Mouse (Mus musculus): Measurements from ENCODE around the gene Kiz. TPM values are rescaled to one million over a fixed set of nuclear protein-coding genes. Genes with fewer than 3 reads are reported as not detected.

Kiz gene
- 22.1 and 24.5 TPM in 2 replicates for polyA plus RNA-seq (2015; fragmentation: Nextera tagmentation; extraction: Ambion mirVana)

- Histone ChIP-seq H3K4me1 (replicated peaks) (peaks cover 11% of the 10 kb centered on the region; the same call in 1 of the 2 replicates), H3K9ac (peak within 1 kb of the TSS; percentile 57), H3K4me3 (peak within 1 kb of the TSS; percentile 52), H3K9me3 (no peaks in the 10 kb centered on the region), H3K27me3 (no peaks in the 10 kb centered on the region; the same call in 1 of the 2 replicates), H3K36me3 (no peaks in the 10 kb centered on the region), H3K27ac (replicated peaks) (peak within 1 kb of the TSS; percentile 75), H3K4me2 (peak within 1 kb of the TSS; percentile 79)
- peak; percentile 99 for ATAC-seq (ENCODE audit: low FRiP score, low read depth)
- under 1% methylated on average over 32 of the region's 32 CpGs for WGBS
Observed at GRCm38 (mm10) chr2:146855599-146856039, at the start of gene Kiz. Gene Kiz (plus strand): TSS chr2:146855864.

GRCm38 (mm10) chr2:146809706-146810256 is 45.9 kb upstream of the Kiz start:
- Histone ChIP-seq H3K36me3 (no peaks in the 10 kb centered on the region), H3K9ac (no peak overlapping the region), H3K4me1 (replicated peaks) (no peaks in the 10 kb centered on the region), H3K4me3 (no peak overlapping the region), H3K27me3 (no peaks in the 10 kb centered on the region; the same call in 1 of the 2 replicates), H3K27ac (replicated peaks) (no peak overlapping the region), H3K4me2 (no peak overlapping the region), H3K9me3 (no peaks in the 10 kb centered on the region)
- peak; percentile 42; the same call in 1 of the 2 replicates for ATAC-seq (ENCODE audit: low FRiP score, low read depth)
- 67% methylated on average over 7 of the region's 7 CpGs for WGBS

- no peak overlapping the region for H3K27ac ChIP-seq (replicated peaks)
- no peak overlapping the region for H3K4me3 ChIP-seq
- no peaks in the 10 kb centered on the region for H3K36me3 ChIP-seq
- no peaks in the 10 kb centered on the region; the same call in 1 of the 2 replicates for H3K27me3 ChIP-seq
- peak overlapping the region; percentile 30; the same call in 1 of the 2 replicates for H3K4me2 ChIP-seq
- WGBS = 45% methylated on average over 13 of the region's 13 CpGs
- peak; percentile 45; the same call in 1 of the 2 replicates for ATAC-seq (ENCODE audit: low FRiP score, low read depth)
- H3K9ac ChIP-seq = no peak overlapping the region
- H3K9me3 ChIP-seq = no peaks in the 10 kb centered on the region
- no peaks in the 10 kb centered on the region for H3K4me1 ChIP-seq (replicated peaks)
Observed at GRCm38 (mm10) chr2:146810695-146811094, 45.0 kb upstream of the Kiz start.

- Histone ChIP-seq H3K9me3 (no peaks in the 10 kb centered on the region), H3K4me2 (no peak overlapping the region), H3K4me3 (no peak overlapping the region), H3K27ac (replicated peaks) (no peak overlapping the region), H3K36me3 (no peaks in the 10 kb centered on the region), H3K9ac (no peak overlapping the region), H3K27me3 (no peaks in the 10 kb centered on the region; the same call in 1 of the 2 replicates), H3K4me1 (replicated peaks) (no peaks in the 10 kb centered on the region)
- ATAC-seq (ENCODE audit: low FRiP score, low read depth) = no peak
- 87% methylated on average over 7 of the region's 7 CpGs for WGBS
Observed at GRCm38 (mm10) chr2:146814978-146815377, 40.7 kb upstream of the Kiz start.

GRCm38 (mm10) chr2:146819065-146819464 is 36.6 kb upstream of the Kiz start:
- WGBS = 88% methylated on average over 4 of the region's 4 CpGs
- H3K36me3 ChIP-seq = no peaks in the 10 kb centered on the region
- H3K27ac ChIP-seq (replicated peaks) = no peak overlapping the region
- H3K9me3 ChIP-seq = no peaks in the 10 kb centered on the region
- no peak overlapping the region for H3K4me3 ChIP-seq
- H3K4me1 ChIP-seq (replicated peaks) = peaks cover 6% of the 10 kb centered on the region
- H3K9ac ChIP-seq = no peak overlapping the region
- H3K4me2 ChIP-seq = no peak overlapping the region
- ATAC-seq (ENCODE audit: low FRiP score, low read depth) = no peak
- no peaks in the 10 kb centered on the region; the same call in 1 of the 2 replicates for H3K27me3 ChIP-seq

- 22% methylated on average over 11 of the region's 11 CpGs for WGBS
- no peaks in the 10 kb centered on the region for H3K36me3 ChIP-seq
- no peaks in the 10 kb centered on the region for H3K9me3 ChIP-seq
- H3K27ac ChIP-seq (replicated peaks) = peak overlapping the region; percentile 44; the same call in 1 of the 2 replicates
- peak overlapping the region; percentile 25 for H3K4me2 ChIP-seq
- peaks cover 15% of the 10 kb centered on the region; the same call in 1 of the 2 replicates for H3K27me3 ChIP-seq
- no peak overlapping the region for H3K4me3 ChIP-seq
- peaks cover 6% of the 10 kb centered on the region for H3K4me1 ChIP-seq (replicated peaks)
- H3K9ac ChIP-seq = no peak overlapping the region
- ATAC-seq (ENCODE audit: low FRiP score, low read depth) = no peak
Observed at GRCm38 (mm10) chr2:146823483-146823951, 32.1 kb upstream of the Kiz start.

GRCm38 (mm10) chr2:146824043-146824442 is 31.6 kb upstream of the Kiz start:
- WGBS = 28% methylated on average over 8 of the region's 8 CpGs
- Histone ChIP-seq H3K4me1 (replicated peaks) (peaks cover 6% of the 10 kb centered on the region), H3K36me3 (no peaks in the 10 kb centered on the region), H3K27ac (replicated peaks) (no peak overlapping the region), H3K9ac (no peak overlapping the region), H3K4me2 (peak overlapping the region; percentile 25), H3K4me3 (no peak overlapping the region), H3K9me3 (no peaks in the 10 kb centered on the region), H3K27me3 (peaks cover 19% of the 10 kb centered on the region)
- no peak for ATAC-seq (ENCODE audit: low FRiP score, low read depth)

- Histone ChIP-seq H3K9me3 (no peaks in the 10 kb centered on the region), H3K4me3 (no peak overlapping the region), H3K36me3 (no peaks in the 10 kb centered on the region), H3K27me3 (peaks cover 48% of the 10 kb centered on the region), H3K4me1 (replicated peaks) (peaks cover 6% of the 10 kb centered on the region), H3K4me2 (no peak overlapping the region), H3K9ac (no peak overlapping the region), H3K27ac (replicated peaks) (no peak overlapping the region)
- WGBS = 90% methylated on average over 4 of the region's 4 CpGs
- no peak for ATAC-seq (ENCODE audit: low FRiP score, low read depth)
Observed at GRCm38 (mm10) chr2:146828006-146828405, 27.7 kb upstream of the Kiz start.

GRCm38 (mm10) chr2:146833222-146834063 is 22.2 kb upstream of the Kiz start:
- peak overlapping the region; percentile 45 for H3K4me2 ChIP-seq
- no peaks in the 10 kb centered on the region for H3K36me3 ChIP-seq
- H3K4me1 ChIP-seq (replicated peaks) = peaks cover 17% of the 10 kb centered on the region
- no peak overlapping the region for H3K9ac ChIP-seq
- peak overlapping the region; percentile 67 for H3K27ac ChIP-seq (replicated peaks)
- no peaks in the 10 kb centered on the region for H3K9me3 ChIP-seq
- H3K4me3 ChIP-seq = peak overlapping the region; percentile 25
- no peak for ATAC-seq (ENCODE audit: low FRiP score, low read depth)
- WGBS = 3% methylated on average over 31 of the region's 31 CpGs
- H3K27me3 ChIP-seq = peaks cover 60% of the 10 kb centered on the region

- H3K27ac ChIP-seq (replicated peaks) = peak overlapping the region; percentile 67
- no peak overlapping the region for H3K9ac ChIP-seq
- peak overlapping the region; percentile 25 for H3K4me3 ChIP-seq
- no peak for ATAC-seq (ENCODE audit: low FRiP score, low read depth)
- WGBS = 1% methylated on average over 5 of the region's 5 CpGs
- H3K9me3 ChIP-seq = no peaks in the 10 kb centered on the region
- peaks cover 17% of the 10 kb centered on the region for H3K4me1 ChIP-seq (replicated peaks)
- H3K4me2 ChIP-seq = peak overlapping the region; percentile 45
- H3K36me3 ChIP-seq = no peaks in the 10 kb centered on the region
- H3K27me3 ChIP-seq = peaks cover 60% of the 10 kb centered on the region
Observed at GRCm38 (mm10) chr2:146834064-146834313, 21.7 kb upstream of the Kiz start.

- Histone ChIP-seq H3K4me2 (peak overlapping the region; percentile 45), H3K27ac (replicated peaks) (peak overlapping the region; percentile 67), H3K4me1 (replicated peaks) (peaks cover 17% of the 10 kb centered on the region), H3K9ac (peak overlapping the region; percentile 30; the same call in 1 of the 2 replicates), H3K27me3 (peaks cover 57% of the 10 kb centered on the region), H3K36me3 (no peaks in the 10 kb centered on the region), H3K4me3 (peak overlapping the region; percentile 25), H3K9me3 (no peaks in the 10 kb centered on the region)
- ATAC-seq (ENCODE audit: low FRiP score, low read depth) = peak; percentile 74
- under 1% methylated on average over 63 of the region's 63 CpGs for WGBS
Observed at GRCm38 (mm10) chr2:146834314-146835201, 21.1 kb upstream of the Kiz start.

Data from hindbrain, embryonic 15.5 days (tissue).